Mouse (Mus musculus) brain, embryonic 14.5 days (tissue): ENCODE results near the gene Srrm1. TPM values are rescaled to one million over a fixed set of nuclear protein-coding genes. Genes with fewer than 3 reads are reported as not detected.

Source experiments
- DNase-seq: peaks from one replicate; pipeline ENCODE4 v3.0.0-alpha.2; 2011; ENCODE audit warnings: low read depth
- CTCF ChIP-seq: fragments of 200-500 bp; IDR thresholded peaks from 2 replicates; pipeline ENCODE4 v1.5.1; 2012; ENCODE audit warnings: inconsistent platforms, mild to moderate bottlenecking, moderate library complexity, borderline replicate concordance; ENCODE audit not compliant: insufficient read depth, insufficient read length; ENCODE audit errors: extremely low read depth
- POLR2A ChIP-seq: fragments of 200-500 bp; IDR thresholded peaks from 2 replicates; pipeline ENCODE4 v1.6.1; 2012; ENCODE audit warnings: mild to moderate bottlenecking, inconsistent platforms, borderline replicate concordance; ENCODE audit not compliant: poor library complexity, insufficient read depth, insufficient read length, severe bottlenecking; ENCODE audit errors: extremely low read depth
- polyA plus RNA-seq: library from polyadenylated mRNA; depleted of rRNA; stranded (reverse); fragments of >200 nt; gene quantifications from 2 replicates; pipeline ENCODE4 v1.2.3, GENCODE M21; 2012; rRNA removed

The Srrm1 gene
- 76.9 and 133 TPM in 2 replicates for polyA plus RNA-seq

DNA sequence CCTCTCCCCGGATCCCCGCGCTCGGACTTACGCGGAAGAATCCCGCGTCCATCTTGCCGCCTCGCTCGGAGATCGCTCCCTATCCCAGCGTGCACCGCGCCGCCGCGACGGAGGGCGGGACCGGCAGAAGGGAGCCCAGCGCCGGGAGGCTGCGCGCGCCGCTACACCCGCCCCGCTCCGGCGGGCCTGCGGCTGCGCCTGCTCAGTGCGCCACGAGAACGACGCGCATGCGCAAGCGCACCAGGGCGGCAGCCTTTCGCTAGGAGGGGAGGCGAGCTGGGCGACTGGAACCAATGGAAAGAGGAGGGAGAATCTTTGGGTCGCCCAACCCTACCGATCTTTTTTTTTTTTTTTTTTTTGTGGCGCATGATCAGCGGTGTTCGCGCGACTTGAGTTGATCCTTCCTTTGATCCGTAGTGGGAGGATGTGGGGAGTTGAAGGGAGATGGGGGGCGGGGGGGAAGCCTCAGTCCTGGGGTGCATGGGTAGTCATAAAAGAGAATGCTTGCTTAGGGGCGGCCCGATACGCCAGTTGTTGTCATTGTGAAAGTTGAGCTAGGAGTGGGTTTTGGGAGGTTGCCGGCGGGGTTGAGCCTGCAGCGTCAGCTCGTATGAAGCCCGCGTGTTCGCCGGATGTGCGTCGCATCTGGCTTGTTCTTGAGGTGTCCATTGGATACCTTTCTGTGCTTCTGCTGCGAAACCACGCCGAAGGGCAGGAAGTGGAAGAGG is at the start of gene Srrm1:
Gene Srrm1 (minus strand): TSS at position 256 of the 728 bp plus-strand sequence.
- peak; percentile 83 for TF ChIP-seq POLR2A
- no peak for TF ChIP-seq CTCF
- peak; percentile 99 for DNase-seq

- TF ChIP-seq POLR2A: no peak
- no peak for TF ChIP-seq CTCF
- peak; percentile 60 for DNase-seq
These were observed 48.8 kb upstream of the Srrm1 start for GRCm38 (mm10) chr4:135401881-135402280.

DNA sequence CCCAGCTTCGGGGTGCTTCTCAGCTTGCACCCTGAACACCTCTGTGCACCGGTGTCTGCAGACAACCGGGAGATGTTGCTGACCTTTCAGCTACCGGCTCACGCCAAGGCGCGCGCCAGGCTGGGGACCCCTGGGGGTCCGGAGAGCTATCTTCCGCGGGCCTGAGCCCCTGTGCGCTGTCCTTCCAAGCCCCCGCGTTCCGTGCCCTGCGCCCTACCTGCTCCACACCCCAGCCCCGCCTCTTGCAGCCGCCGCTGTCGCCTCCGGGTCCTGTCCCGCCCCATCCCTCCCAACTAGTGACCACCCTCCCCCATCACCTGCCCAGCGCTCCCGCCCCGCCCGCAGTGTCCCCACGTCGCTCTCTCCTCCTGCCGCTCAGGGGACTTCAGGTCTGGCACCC is 44.9 kb upstream of the Srrm1 start, which contains the start of gene Ncmap:
Gene Ncmap (minus strand): TSS at position 237 of the 400 bp plus-strand sequence.
- DNase-seq: no peak
- no peak for TF ChIP-seq POLR2A
- TF ChIP-seq CTCF: no peak

DNA sequence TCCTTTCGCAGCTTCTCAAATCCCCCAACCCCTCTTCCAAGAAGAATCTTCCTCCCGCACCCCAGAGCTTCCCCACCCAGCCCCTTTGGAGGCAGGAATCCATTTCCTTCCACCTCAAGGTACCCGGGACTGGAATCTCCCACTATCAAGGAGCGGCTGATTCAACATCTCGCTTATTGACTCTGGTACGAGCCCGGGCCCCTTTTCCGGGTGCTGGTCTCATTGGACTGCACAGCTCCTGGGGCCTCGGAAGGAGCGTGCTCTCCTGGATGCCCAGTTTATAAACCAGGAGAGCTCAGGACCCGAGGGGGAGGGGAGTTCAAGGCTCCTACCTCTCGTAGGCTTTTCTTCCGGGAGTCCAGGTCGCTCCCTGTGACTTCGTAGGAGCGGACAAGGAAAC is 44.4 kb upstream of the Srrm1 start:
- TF ChIP-seq POLR2A (no peak), CTCF (no peak)
- no peak for DNase-seq

DNA sequence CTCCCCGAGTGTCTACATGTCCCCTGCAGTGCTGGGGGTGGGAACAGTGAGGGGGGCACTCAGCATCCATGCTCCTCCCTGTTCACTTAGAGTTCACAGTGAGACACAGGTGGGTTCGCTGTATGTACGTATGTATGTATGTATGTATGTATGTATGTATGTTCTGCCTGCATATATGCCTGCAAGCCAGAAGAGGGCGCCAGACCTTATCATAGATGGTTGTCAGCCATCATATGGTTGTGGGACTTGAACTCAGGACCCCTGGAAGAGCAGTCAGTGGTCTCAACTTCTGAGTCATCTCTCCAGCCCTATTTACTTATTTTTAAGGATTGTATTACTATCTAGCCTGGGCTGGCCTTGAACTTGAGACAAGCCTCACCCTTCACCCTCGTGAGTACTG is 43.2 kb upstream of the Srrm1 start:
- TF ChIP-seq POLR2A (no peak), CTCF (no peak; the same call in 1 of the 2 replicates)
- no peak for DNase-seq

- TF ChIP-seq CTCF (no peak), POLR2A (no peak)
- DNase-seq: no peak
These were observed 42.3 kb upstream of the Srrm1 start for GRCm38 (mm10) chr4:135395375-135395774.

GRCm38 (mm10) chr4:135394666-135395065 is 41.5 kb upstream of the Srrm1 start:
- TF ChIP-seq CTCF: no peak
- TF ChIP-seq POLR2A: no peak
- no peak for DNase-seq

DNA sequence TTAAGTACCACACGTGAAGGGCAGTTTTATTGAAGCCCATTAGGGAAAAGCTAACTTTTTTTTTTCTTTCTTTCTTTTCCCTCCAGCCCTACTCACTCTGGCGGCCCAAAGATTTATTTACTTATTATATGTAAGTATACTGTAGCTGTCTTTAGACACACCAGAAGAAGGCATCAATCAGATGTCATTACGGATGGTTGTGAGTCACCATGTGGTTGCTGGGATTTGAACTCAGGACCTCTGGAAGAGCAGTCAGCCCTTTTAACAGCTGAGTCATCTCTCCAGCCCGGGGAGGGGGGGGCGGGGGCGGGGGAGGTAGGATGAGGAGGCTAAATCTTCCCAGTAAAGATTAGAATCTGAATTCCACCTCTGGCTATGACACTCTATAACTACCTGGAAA is 40.3 kb upstream of the Srrm1 start:
- DNase-seq: no peak
- TF ChIP-seq POLR2A: no peak
- no peak for TF ChIP-seq CTCF

- DNase-seq: no peak
- no peak for TF ChIP-seq CTCF
- TF ChIP-seq POLR2A: no peak
These were observed 39.7 kb upstream of the Srrm1 start for GRCm38 (mm10) chr4:135392801-135393200.

DNA sequence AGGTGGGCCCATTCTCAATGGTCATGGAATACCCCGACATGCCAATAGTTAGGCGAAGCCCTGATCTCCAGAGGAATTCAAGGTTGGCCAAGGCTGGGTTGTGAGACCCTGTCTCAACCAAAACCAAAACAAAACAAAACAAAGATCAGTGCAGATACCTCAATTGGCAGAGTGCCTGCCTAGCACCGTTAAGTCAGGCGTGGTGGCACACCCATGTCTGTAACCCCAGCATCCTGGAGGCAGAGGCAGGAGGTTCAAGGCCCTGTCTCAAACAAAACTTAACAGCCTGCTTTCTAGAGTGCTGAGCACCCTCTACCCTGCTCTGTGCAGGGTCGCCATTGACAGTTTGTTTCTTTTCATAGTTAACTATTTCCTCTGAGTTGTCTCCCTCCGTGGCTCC is 37.9 kb upstream of the Srrm1 start:
- TF ChIP-seq POLR2A (no peak), CTCF (no peak)
- DNase-seq: no peak

DNA sequence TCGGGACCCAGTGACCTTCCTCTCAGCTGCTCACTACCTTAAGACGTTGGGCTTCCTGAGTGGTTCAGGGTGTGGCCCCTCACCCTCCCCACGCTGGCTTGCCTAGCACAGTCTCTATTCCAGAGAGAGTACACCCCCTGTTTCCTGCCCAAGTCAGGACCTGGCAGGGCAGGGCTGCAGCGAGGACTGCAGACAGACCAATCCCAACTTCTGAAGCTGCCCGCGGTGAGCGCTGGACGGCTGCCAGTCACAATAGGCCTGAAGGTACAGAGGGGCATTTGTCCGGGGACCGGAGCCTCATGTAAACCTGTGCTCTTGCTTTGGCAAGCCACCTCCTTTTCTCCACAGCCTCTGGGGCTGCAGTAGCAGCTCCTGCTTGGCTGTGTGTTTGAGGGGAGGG is 32.5 kb upstream of the Srrm1 start:
- TF ChIP-seq POLR2A (no peak), CTCF (no peak)
- DNase-seq: peak; percentile 62

GRCm38 (mm10) chr4:135382316-135382715 is 29.2 kb upstream of the Srrm1 start:
- peak; percentile 96 for TF ChIP-seq CTCF
- TF ChIP-seq POLR2A: no peak

More at GRCm38 (mm10) chr4:135382316-135382715, 29.2 kb upstream of the Srrm1 start:
- DNase-seq: peak; percentile 90
